Mouse (Mus musculus) myocyte (in vitro differentiated cells): Measurements from ENCODE around the gene Gm6408.

Experiments used
- POLR2A ChIP-seq: IDR thresholded peaks from one replicate; pipeline ENCODE4 v1.6.1; 2011; ENCODE audit warnings: low read depth, mild to moderate bottlenecking, control low read depth, moderate library complexity; ENCODE audit not compliant: insufficient read length
- USF1 ChIP-seq: IDR thresholded peaks from one replicate; pipeline ENCODE4 v1.6.1; 2011; ENCODE audit warnings: low read depth, mild to moderate bottlenecking, control low read depth, moderate library complexity

GRCm38 (mm10) chr5:146466663-146467062 is 15.1 kb upstream of the Gm6408 start:
- TF ChIP-seq USF1 (no peak), POLR2A (no peak)
